Comparison of ENCODE assay signal across 8 mouse cellular contexts in the genomic region with DNA sequence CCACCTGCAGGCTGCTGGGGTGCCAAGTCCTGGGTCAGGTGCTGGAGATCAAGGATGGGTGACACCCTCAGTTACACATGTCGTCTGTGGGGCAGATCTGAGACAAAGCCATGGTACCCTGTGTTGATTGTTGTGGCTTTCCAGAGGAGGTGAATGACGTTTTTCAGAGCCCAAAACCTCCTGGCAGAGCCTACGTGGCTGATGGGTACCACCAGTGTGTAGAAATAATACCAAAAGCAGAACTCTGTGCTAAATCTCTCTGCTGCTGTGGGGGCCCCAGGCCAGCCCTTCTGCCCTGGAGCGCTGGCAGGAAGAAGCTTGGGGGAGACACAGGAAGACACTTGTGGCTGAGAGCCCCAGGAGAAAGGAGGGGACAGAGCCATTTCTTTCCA.
DNase-seq lines count a peak whose midpoint lies in the region; ATAC-seq and TF ChIP-seq lines count a peak whose summit lies in the region.

No protein-coding gene starts in this region.

- peak overlapping the region; percentile 79 for H3K27ac ChIP-seq in heart, embryonic 15.5 days
- H3K27ac ChIP-seq in cortical plate, adult 2 months (ENCODE audit: insufficient read depth, low read length): 0 out of 2 replicates have a peak overlapping the region, but pooled peaks have one; percentile 8
- H3K27ac ChIP-seq in hindbrain, embryonic 15.5 days (replicated peaks): peak overlapping the region; percentile 74
- peak overlapping the region; percentile 60 for H3K27ac ChIP-seq in midbrain, embryonic 16.5 days (ENCODE audit: low read length)

- no peaks in the 10 kb centered on the region for H3K9me3 ChIP-seq in heart, embryonic 15.5 days (replicated peaks)
- no peaks in the 10 kb centered on the region for H3K9me3 ChIP-seq in hindbrain, embryonic 15.5 days
- no peaks in the 10 kb centered on the region for H3K9me3 ChIP-seq in midbrain, embryonic 16.5 days (replicated peaks; ENCODE audit: control insufficient read depth, low read length, poor library complexity, severe bottlenecking)

- H3K4me2 ChIP-seq in heart, embryonic 15.5 days: no peak overlapping the region
- no peak overlapping the region for H3K4me2 ChIP-seq in hindbrain, embryonic 15.5 days
- no peak overlapping the region for H3K4me2 ChIP-seq in midbrain, embryonic 16.5 days (ENCODE audit: low read length)

- no peak for TF ChIP-seq POLR2A in cortical plate, adult 2 months (IDR thresholded peaks at IDR 0.05; ENCODE audit: extremely low read depth, insufficient read depth, low read length)

- H3K4me3 ChIP-seq in heart, embryonic 15.5 days: no peak overlapping the region
- H3K4me3 ChIP-seq in cortical plate, adult 2 months (ENCODE audit: insufficient read depth, low read length): no peak overlapping the region
- no peak overlapping the region for H3K4me3 ChIP-seq in hindbrain, embryonic 15.5 days
- no peak overlapping the region for H3K4me3 ChIP-seq in midbrain, embryonic 16.5 days (ENCODE audit: low read depth, low read length)

- no peaks in the 10 kb centered on the region for H3K27me3 ChIP-seq in heart, embryonic 15.5 days
- H3K27me3 ChIP-seq in hindbrain, embryonic 15.5 days: no peaks in the 10 kb centered on the region
- H3K27me3 ChIP-seq in midbrain, embryonic 16.5 days (ENCODE audit: control insufficient read depth, insufficient read depth, low read depth, low read length): no peaks in the 10 kb centered on the region

- 60% methylated on average over 4 of the region's 4 CpGs for WGBS in heart, embryonic 15.5 days
- 30% methylated on average over 4 of the region's 4 CpGs for WGBS in hindbrain, embryonic 15.5 days
- 37% methylated on average over 4 of the region's 4 CpGs for WGBS in midbrain, embryonic 16.5 days

- H3K9ac ChIP-seq in heart, embryonic 15.5 days: no peak overlapping the region
- no peak overlapping the region for H3K9ac ChIP-seq in hindbrain, embryonic 15.5 days
- H3K9ac ChIP-seq in midbrain, embryonic 16.5 days (ENCODE audit: low read depth, low read length): no peak overlapping the region

- ATAC-seq in heart, embryonic 15.5 days (replicated peaks; ENCODE audit: insufficient number of reproducible peaks, insufficient read depth, low FRiP score, low read depth): no peak
- no peak; the same call in 1 of the 2 replicates for ATAC-seq in hindbrain, embryonic 15.5 days (ENCODE audit: low FRiP score, low read depth)
- 0 out of 2 replicates have a peak, but pooled peaks have one; percentile 2 for ATAC-seq in midbrain, embryonic 16.5 days

- no peak for TF ChIP-seq CTCF in cortical plate, adult 2 months (IDR thresholded peaks at IDR 0.05; ENCODE audit: extremely low read depth, insufficient read depth, low read length)

- H3K36me3 ChIP-seq in heart, embryonic 15.5 days: no peaks in the 10 kb centered on the region
- no peaks in the 10 kb centered on the region for H3K36me3 ChIP-seq in hindbrain, embryonic 15.5 days
- H3K36me3 ChIP-seq in midbrain, embryonic 16.5 days (ENCODE audit: control insufficient read depth, insufficient read depth, low read length): no peaks in the 10 kb centered on the region

- no peak for DNase-seq in heart, postnatal 4 days
- DNase-seq in right cerebral cortex, postnatal 25 days: no peak
- DNase-seq in kidney, adult 18-20 months: no peak
- DNase-seq in left cerebral cortex, adult 11 months (ENCODE audit: low spot score): no peak

- H3K4me1 ChIP-seq in heart, embryonic 15.5 days (replicated peaks): peaks cover 29% of the 10 kb centered on the region
- H3K4me1 ChIP-seq in cortical plate, adult 2 months (ENCODE audit: control insufficient read depth, insufficient read depth, low read length): no peaks in the 10 kb centered on the region
- peaks cover 7% of the 10 kb centered on the region for H3K4me1 ChIP-seq in hindbrain, embryonic 15.5 days (replicated peaks)
- peaks cover 9% of the 10 kb centered on the region for H3K4me1 ChIP-seq in midbrain, embryonic 16.5 days (ENCODE audit: control insufficient read depth, insufficient read depth, low read length)

Comparison
In these comparisons a context has a peak if more than half of its experiments do, and no peak if none do; other contexts are left out.
1. H3K27ac ChIP-seq: peak in every context shown above with its lines; median percentile 79 in heart, embryonic 15.5 days; 74 in hindbrain, embryonic 15.5 days; 60 in midbrain, embryonic 16.5 days; 8 in cortical plate, adult 2 months.